Comparison of ENCODE assay signal across 8 mouse cellular contexts in genomic region chr11:53430670-53431346, GRCm38 (mm10). TPM values are rescaled to one million over a fixed set of nuclear protein-coding genes. Genes with fewer than 3 reads are reported as not detected.
DNase-seq lines count a peak whose midpoint lies in the region; ATAC-seq lines count a peak whose summit lies in the region.

Uqcrq (minus strand) TSS chr11:53430831.
Gdf9 (plus strand) TSS chr11:53431023.

- DNase-seq in NIH3T3 (ENCODE audit: low read depth) = peak; percentile 99
- DNase-seq in cerebellum, postnatal 10 days = peak; percentile 100
- DNase-seq in frontal cortex, postnatal 10 days (ENCODE audit: low spot score in 2 of 2) = peak; percentile 98 to 100
- DNase-seq in layer of hippocampus, postnatal 14 days (ENCODE audit: low spot score in 2 of 2) = peak; percentile 99
- peak; percentile 99 for DNase-seq in lung, postnatal 14 days
- peak; percentile 100 for DNase-seq in retina, adult 2 months (ENCODE audit: low read depth, low spot score)
- peak; percentile 99 for DNase-seq in thymus, postnatal 36 days

- no peaks in the 10 kb centered on the region for H3K9me3 ChIP-seq in hindbrain, embryonic 12.5 days (replicated peaks)

- H3K9ac ChIP-seq in hindbrain, embryonic 12.5 days = peak within 1 kb of the TSS; percentile 87

- peak; percentile 97 for ATAC-seq in hindbrain, embryonic 12.5 days (ENCODE audit: low FRiP score)

- under 1% methylated on average over 44 of the region's 44 CpGs for whole genome bisulfite sequencing in hindbrain, embryonic 12.5 days

- peaks cover 15% of the 10 kb centered on the region for H3K36me3 ChIP-seq in hindbrain, embryonic 12.5 days

- peak within 1 kb of the TSS; percentile 56 for H3K27ac ChIP-seq in hindbrain, embryonic 12.5 days

- H3K4me3 ChIP-seq in hindbrain, embryonic 12.5 days = peak within 1 kb of the TSS; percentile 70

- no peaks in the 10 kb centered on the region for H3K27me3 ChIP-seq in hindbrain, embryonic 12.5 days

- H3K4me2 ChIP-seq in hindbrain, embryonic 12.5 days (replicated peaks) = peak within 1 kb of the TSS; percentile 86

- peaks cover 8% of the 10 kb centered on the region for H3K4me1 ChIP-seq in hindbrain, embryonic 12.5 days

RNA-seq across cellular contexts. Expression of gene Uqcrq, which starts in this region (rescaled TPM):
- polyA plus RNA-seq in hindbrain, embryonic 12.5 days (2016; fragmentation: Nextera tagmentation; extraction: Ambion mirVana) = 480 and 552 TPM in 2 replicates
- 100 to 1,000 TPM; 539 to 559 TPM for total RNA-seq in layer of hippocampus, postnatal 14 days (2021)

RNA-seq across cellular contexts. Expression of gene Gdf9, which starts in this region (rescaled TPM):
- 2.6 and 3.9 TPM in 2 replicates for polyA plus RNA-seq in hindbrain, embryonic 12.5 days (2016; fragmentation: Nextera tagmentation; extraction: Ambion mirVana)
- 1 to 10 TPM in 1 of 2 experiments, under 1 TPM in 1; 0.71 to 1.3 TPM for total RNA-seq in layer of hippocampus, postnatal 14 days (2021)

Comparison
In these comparisons a context has a peak if more than half of its experiments do, and no peak if none do; other contexts are left out.
1. Peak in every context shown above with its lines: DNase-seq, ATAC-seq, H3K4me3 ChIP-seq and H3K27ac ChIP-seq.